Mouse (Mus musculus) intestine, postnatal 0 days (tissue): ENCODE measurements at regions not wholly inside any gene's neighbourhood (a gene's known extent, or its start where the extent isn't known, plus 50 kb on each side); places are given as distances from the start of the nearest gene placed in this dataset.

Source experiments
- ATAC-seq: fragments of 200-750 bp; cut with Nextera tagmentation; 2 replicates; pipeline ENCODE4 v1.8.0; 2017; ENCODE audit warnings: mild to moderate bottlenecking, moderate TSS enrichment, moderate library complexity
- H3K27ac ChIP-seq: fragments of 300-500 bp; sonication (generic); 2 replicates; pipeline ENCODE4 v1.5.1; 2014; ENCODE audit warnings: mild to moderate bottlenecking, low read depth, low read length, moderate library complexity
- H3K27me3 ChIP-seq: fragments of 300-500 bp; sonication (generic); replicated peaks from 2 replicates; pipeline ENCODE4 v1.6.1; 2014; ENCODE audit warnings: low read length, mixed read lengths; ENCODE audit not compliant: control insufficient read depth, insufficient read depth
- H3K36me3 ChIP-seq: fragments of 300-500 bp; sonication (generic); 2 replicates; pipeline ENCODE4 v1.6.1; 2014; ENCODE audit warnings: mild to moderate bottlenecking, moderate library complexity; ENCODE audit not compliant: control insufficient read depth, insufficient read depth
- H3K4me1 ChIP-seq: fragments of 300-500 bp; sonication (generic); replicated peaks from 2 replicates; pipeline ENCODE4 v1.6.1; 2014; ENCODE audit warnings: antibody characterized with exemption, low read length, mixed read lengths; ENCODE audit not compliant: control insufficient read depth, insufficient read depth
- H3K4me2 ChIP-seq: fragments of 300-500 bp; sonication (generic); replicated peaks from 2 replicates; pipeline ENCODE4 v1.6.1; 2014; ENCODE audit warnings: low read depth, mild to moderate bottlenecking, moderate library complexity
- H3K4me3 ChIP-seq: fragments of 300-500 bp; sonication (generic); 2 replicates; pipeline ENCODE4 v1.5.1; 2014; ENCODE audit warnings: low read depth, low read length
- H3K9ac ChIP-seq: fragments of 300-500 bp; sonication (generic); 2 replicates; pipeline ENCODE4 v1.6.1; 2014; ENCODE audit warnings: mild to moderate bottlenecking, low read depth, low read length
- H3K9me3 ChIP-seq: fragments of 300-500 bp; sonication (generic); 2 replicates; pipeline ENCODE4 v1.6.1; 2016; ENCODE audit warnings: mixed run types; ENCODE audit not compliant: control insufficient read depth
- CTCF ChIP-seq: sonication (generic); IDR thresholded peaks from 2 replicates; pipeline ENCODE4 v1.5.1; 2016; ENCODE audit warnings: low read depth, mild to moderate bottlenecking, control low read depth, antibody characterized with exemption, moderate library complexity
- WGBS: fragments of 180-500 bp; shearing (Covaris S2); extraction: QIAGEN DNeasy Blood & Tissue Kit; methylation state at CpG from one replicate; pipeline ENCODE4 v1.1.7; 2014; 5-methylcytosine and 5-hydroxymethylcytosine counted together

- no peaks in the 10 kb centered on the region for H3K36me3 ChIP-seq
- ATAC-seq: peak; percentile 33; the same call in 1 of the 2 replicates
- no peaks in the 10 kb centered on the region for H3K4me1 ChIP-seq
- H3K4me2 ChIP-seq: peak overlapping the region; percentile 32; the same call in 1 of the 2 replicates
- WGBS: 43% methylated on average over 26 of the region's 26 CpGs
- no peak overlapping the region for H3K4me3 ChIP-seq
- no peaks in the 10 kb centered on the region for H3K9me3 ChIP-seq
- H3K27me3 ChIP-seq: no peaks in the 10 kb centered on the region
- H3K9ac ChIP-seq: no peak overlapping the region
- no peak for TF ChIP-seq CTCF
- H3K27ac ChIP-seq: peak overlapping the region; percentile 5; the same call in 1 of the 2 replicates
Measured at GRCm38 (mm10) chr13:42565291-42566058, 114.9 kb upstream of the Phactr1 start.

GRCm38 (mm10) chr13:42570600-42571348, 109.6 kb upstream of the Phactr1 start:
- no peaks in the 10 kb centered on the region for H3K4me1 ChIP-seq
- H3K27ac ChIP-seq: 0 out of 2 replicates have a peak overlapping the region, but pooled peaks have one; percentile 29
- no peak for TF ChIP-seq CTCF
- H3K9me3 ChIP-seq: no peaks in the 10 kb centered on the region
- H3K4me3 ChIP-seq: no peak overlapping the region
- no peak overlapping the region for H3K9ac ChIP-seq
- H3K36me3 ChIP-seq: no peaks in the 10 kb centered on the region
- no peaks in the 10 kb centered on the region for H3K27me3 ChIP-seq
- no peak overlapping the region for H3K4me2 ChIP-seq
- WGBS: 38% methylated on average over 10 of the region's 10 CpGs
- peak; percentile 67 for ATAC-seq

- no peaks in the 10 kb centered on the region for H3K4me1 ChIP-seq
- TF ChIP-seq CTCF: no peak
- no peak overlapping the region for H3K4me3 ChIP-seq
- H3K9me3 ChIP-seq: no peaks in the 10 kb centered on the region
- no peaks in the 10 kb centered on the region for H3K36me3 ChIP-seq
- H3K4me2 ChIP-seq: no peak overlapping the region
- no peak for ATAC-seq
- H3K27ac ChIP-seq: no peak overlapping the region
- no peak overlapping the region for H3K9ac ChIP-seq
- H3K27me3 ChIP-seq: no peaks in the 10 kb centered on the region
- 62% methylated on average over 4 of the region's 4 CpGs for WGBS
Measured at GRCm38 (mm10) chr13:42574189-42574588, 106.2 kb upstream of the Phactr1 start.

GRCm38 (mm10) chr13:42575725-42576426, 104.5 kb upstream of the Phactr1 start:
- Histone ChIP-seq H3K4me2 (no peak overlapping the region), H3K27ac (no peak overlapping the region), H3K4me3 (no peak overlapping the region), H3K9me3 (no peaks in the 10 kb centered on the region), H3K27me3 (no peaks in the 10 kb centered on the region), H3K9ac (no peak overlapping the region), H3K36me3 (no peaks in the 10 kb centered on the region), H3K4me1 (no peaks in the 10 kb centered on the region)
- 32% methylated on average over 16 of the region's 16 CpGs for WGBS
- TF ChIP-seq CTCF: peak; percentile 93
- ATAC-seq: no peak

GRCm38 (mm10) chr13:42579471-42579870, 101.0 kb upstream of the Phactr1 start:
- ATAC-seq: no peak
- Histone ChIP-seq H3K27me3 (no peaks in the 10 kb centered on the region), H3K4me3 (no peak overlapping the region), H3K4me1 (no peaks in the 10 kb centered on the region), H3K4me2 (no peak overlapping the region), H3K27ac (no peak overlapping the region), H3K9me3 (no peaks in the 10 kb centered on the region), H3K9ac (no peak overlapping the region), H3K36me3 (no peaks in the 10 kb centered on the region)
- WGBS: 38% methylated on average over 3 of the region's 3 CpGs
- TF ChIP-seq CTCF: no peak

- Histone ChIP-seq H3K27me3 (no peaks in the 10 kb centered on the region), H3K9ac (no peak overlapping the region), H3K4me3 (no peak overlapping the region), H3K27ac (no peak overlapping the region), H3K36me3 (no peaks in the 10 kb centered on the region), H3K9me3 (no peaks in the 10 kb centered on the region), H3K4me2 (no peak overlapping the region), H3K4me1 (no peaks in the 10 kb centered on the region)
- no peak for ATAC-seq
- 0 out of 2 replicates have a peak, but pooled peaks have one; percentile 37 for TF ChIP-seq CTCF
- 79% methylated on average over 2 of the region's 2 CpGs for WGBS
Measured at GRCm38 (mm10) chr13:42589136-42589535, 91.3 kb upstream of the Phactr1 start.
